Mouse (Mus musculus) midbrain, embryonic 14.5 days (tissue): ENCODE measurements around the gene Ntrk1. TPM values are rescaled to one million over a fixed set of nuclear protein-coding genes. Genes with fewer than 3 reads are reported as not detected.

ENCODE experiments used
- ATAC-seq: fragments of 200-750 bp; cut with Nextera tagmentation; 2 replicates; pipeline ENCODE4 v1.8.0; 2017; ENCODE audit warnings: moderate number of reproducible peaks, moderate library complexity; ENCODE audit not compliant: low FRiP score, low TSS enrichment
- DNase-seq: peaks from one replicate; pipeline ENCODE4 v3.0.0-alpha.2; 2015
- H3K27ac ChIP-seq: fragments of 300-500 bp; sonication (generic); replicated peaks from 2 replicates; pipeline ENCODE4 v1.5.1; 2014; ENCODE audit warnings: mild to moderate bottlenecking, low read depth, low read length, moderate library complexity
- H3K27me3 ChIP-seq: fragments of 300-500 bp; sonication (generic); 2 replicates; pipeline ENCODE4 v1.6.1; 2014; ENCODE audit warnings: low read length, control low read depth, mixed read lengths; ENCODE audit not compliant: control insufficient read depth, insufficient read depth
- H3K36me3 ChIP-seq: fragments of 300-500 bp; sonication (generic); 2 replicates; pipeline ENCODE4 v1.6.1; 2014; ENCODE audit warnings: low read length, control low read depth; ENCODE audit not compliant: control insufficient read depth, insufficient read depth
- H3K4me1 ChIP-seq: fragments of 300-500 bp; sonication (generic); 2 replicates; pipeline ENCODE4 v1.6.1; 2014; ENCODE audit warnings: mild to moderate bottlenecking, antibody characterized with exemption, low read length, control low read depth; ENCODE audit not compliant: control insufficient read depth, insufficient read depth
- H3K4me2 ChIP-seq: fragments of 300-500 bp; sonication (generic); 2 replicates; pipeline ENCODE4 v1.6.1; 2014; ENCODE audit warnings: mild to moderate bottlenecking, low read length, moderate library complexity
- H3K4me3 ChIP-seq: fragments of 300-500 bp; sonication (generic); replicated peaks from 2 replicates; pipeline ENCODE4 v1.5.1; 2014; ENCODE audit warnings: low read depth, low read length
- H3K9ac ChIP-seq: fragments of 300-500 bp; sonication (generic); replicated peaks from 2 replicates; pipeline ENCODE4 v1.6.1; 2014; ENCODE audit warnings: mild to moderate bottlenecking, low read length, moderate library complexity
- H3K9me3 ChIP-seq: fragments of 300-500 bp; sonication (generic); 2 replicates; pipeline ENCODE4 v1.6.1; 2016; ENCODE audit warnings: low read length, control low read depth, mixed read lengths; ENCODE audit not compliant: control insufficient read depth
- WGBS: fragments of 180-500 bp; shearing (Covaris S2); extraction: QIAGEN DNeasy Blood & Tissue Kit; methylation state at CpG from one replicate; pipeline ENCODE4 v1.1.7; 2014; 5-methylcytosine and 5-hydroxymethylcytosine counted together
- polyA plus RNA-seq: library from polyadenylated mRNA; unstranded; fragments of >200 nt; fragmentation: Nextera tagmentation; extraction: Ambion mirVana; gene quantifications from 2 replicates; pipeline ENCODE4 v1.2.1, GENCODE M21; 2014

Gene Ntrk1
- polyA plus RNA-seq, 1 experiment from 2014 or later, result 1.2 TPM

DNA sequence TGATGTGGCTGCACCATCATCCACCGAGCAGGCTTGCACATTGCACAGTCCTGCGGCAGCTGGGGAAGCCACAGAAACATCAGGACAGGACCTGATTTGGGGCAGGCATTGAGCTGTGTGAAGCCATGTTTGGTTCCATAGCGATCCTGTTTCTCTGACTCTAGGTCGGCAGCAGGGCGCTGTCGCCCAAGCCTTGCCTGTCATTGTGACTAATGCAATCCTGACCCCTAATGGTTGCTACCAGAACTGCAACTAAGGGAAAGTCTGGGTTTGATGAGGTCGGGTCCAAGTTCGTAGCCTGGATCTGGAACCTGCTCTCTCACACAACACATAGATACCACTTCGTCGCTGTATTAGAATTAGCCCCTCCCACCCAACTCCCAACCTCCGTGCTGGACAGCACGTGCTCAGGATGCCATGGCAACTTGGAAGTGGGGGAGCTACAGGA lies 21.7 kb upstream of the Ntrk1 start:
- ATAC-seq (no peak), DNase-seq (peak; percentile 92)
- H3K4me1 ChIP-seq, result no peaks in the 10 kb centered on the region
- H3K27ac ChIP-seq, result no peak overlapping the region
- no peak overlapping the region for H3K9ac ChIP-seq
- H3K9me3 ChIP-seq, result no peaks in the 10 kb centered on the region
- no peaks in the 10 kb centered on the region for H3K36me3 ChIP-seq
- 5% methylated on average over 12 of the region's 12 CpGs for WGBS
- H3K27me3 ChIP-seq, result no peaks in the 10 kb centered on the region
- H3K4me3 ChIP-seq, result no peak overlapping the region
- no peak overlapping the region for H3K4me2 ChIP-seq

DNA sequence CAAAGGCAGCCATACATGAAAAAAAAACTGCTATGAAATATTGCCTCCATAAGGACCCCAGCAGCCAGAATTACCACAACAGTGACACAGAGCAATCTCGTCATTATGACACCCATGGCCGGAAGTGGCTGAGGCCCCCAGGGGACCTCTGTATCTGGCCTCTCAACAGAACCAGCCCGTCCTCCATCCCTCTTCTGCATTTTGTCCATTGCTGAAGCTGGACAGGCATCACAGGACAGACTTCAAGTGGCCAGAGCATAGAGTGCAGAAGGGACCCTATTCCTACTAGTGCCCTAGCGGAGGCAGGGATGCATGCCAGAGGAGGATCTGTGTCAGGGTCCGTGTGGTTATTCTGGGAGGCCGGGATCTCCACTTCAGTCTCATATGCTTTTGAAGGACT lies 21.2 kb upstream of the Ntrk1 start:
- no peaks in the 10 kb centered on the region for H3K9me3 ChIP-seq
- H3K4me3 ChIP-seq, result no peak overlapping the region
- no peaks in the 10 kb centered on the region for H3K36me3 ChIP-seq
- no peak overlapping the region for H3K27ac ChIP-seq
- 63% methylated on average over 6 of the region's 6 CpGs for WGBS
- ATAC-seq, result no peak
- no peak overlapping the region for H3K4me2 ChIP-seq
- no peak for DNase-seq
- no peaks in the 10 kb centered on the region for H3K4me1 ChIP-seq
- 0 out of 2 replicates have a peak, but pooled peaks cover 3% of the 10 kb centered on the region for H3K27me3 ChIP-seq
- H3K9ac ChIP-seq, result no peak overlapping the region

DNA sequence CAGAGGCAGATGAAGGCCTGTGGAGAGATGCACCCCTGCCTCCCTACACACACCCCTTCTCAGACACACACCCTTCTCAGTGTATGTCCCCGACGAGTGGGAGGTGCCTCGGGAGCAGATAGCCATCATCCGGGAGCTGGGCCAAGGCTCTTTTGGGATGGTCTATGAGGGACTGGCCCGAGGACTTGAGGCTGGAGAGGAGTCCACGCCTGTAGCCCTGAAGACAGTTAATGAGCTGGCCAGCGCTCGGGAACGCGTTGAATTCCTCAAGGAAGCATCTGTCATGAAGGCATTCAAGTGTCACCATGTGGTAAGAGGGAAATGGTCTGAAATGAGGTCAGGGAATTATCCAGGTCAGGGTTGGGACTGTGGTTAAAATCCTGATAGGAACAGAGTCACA lies 17.9 kb upstream of the Ntrk1 start:
- H3K36me3 ChIP-seq, result no peaks in the 10 kb centered on the region
- no peak overlapping the region for H3K4me3 ChIP-seq
- H3K27ac ChIP-seq, result no peak overlapping the region
- H3K27me3 ChIP-seq, result peaks cover 34% of the 10 kb centered on the region
- H3K4me1 ChIP-seq, result no peaks in the 10 kb centered on the region
- ATAC-seq (no peak), DNase-seq (no peak)
- 69% methylated on average over 10 of the region's 10 CpGs for WGBS
- H3K9ac ChIP-seq, result no peak overlapping the region
- no peaks in the 10 kb centered on the region for H3K9me3 ChIP-seq
- no peak overlapping the region for H3K4me2 ChIP-seq

GRCm38 (mm10) chr3:87812413-87812812 lies 17.5 kb upstream of the Ntrk1 start:
- Histone ChIP-seq H3K4me3 (no peak overlapping the region), H3K4me1 (no peaks in the 10 kb centered on the region), H3K27ac (no peak overlapping the region), H3K27me3 (peaks cover 34% of the 10 kb centered on the region), H3K36me3 (no peaks in the 10 kb centered on the region), H3K4me2 (no peak overlapping the region), H3K9ac (no peak overlapping the region), H3K9me3 (no peaks in the 10 kb centered on the region)
- ATAC-seq, result no peak
- no peak for DNase-seq
- 88% methylated on average over 4 of the region's 4 CpGs for WGBS

DNA sequence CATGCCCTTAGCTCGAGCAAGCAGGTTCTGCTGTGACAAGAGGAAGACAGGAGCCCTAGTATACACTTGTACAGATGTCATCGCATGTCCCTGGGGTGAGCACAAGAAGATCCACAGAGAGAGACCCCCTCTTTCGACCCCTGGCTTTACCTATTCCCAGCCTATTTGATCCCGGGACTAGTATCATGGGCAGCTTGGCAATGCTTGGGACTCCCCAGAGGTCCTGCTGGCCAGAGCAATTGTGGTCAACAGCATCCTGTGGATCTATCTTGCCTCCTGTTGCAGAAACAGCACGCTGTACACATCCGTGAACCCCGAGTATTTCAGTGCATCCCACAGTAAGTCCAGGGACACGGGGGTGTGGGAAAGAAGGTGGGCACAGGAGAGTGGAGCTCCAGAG lies 16.3 kb upstream of the Ntrk1 start:
- Histone ChIP-seq H3K4me3 (no peak overlapping the region), H3K9me3 (no peaks in the 10 kb centered on the region), H3K27me3 (peaks cover 34% of the 10 kb centered on the region), H3K4me2 (no peak overlapping the region), H3K4me1 (no peaks in the 10 kb centered on the region), H3K27ac (no peak overlapping the region), H3K9ac (no peak overlapping the region), H3K36me3 (no peaks in the 10 kb centered on the region)
- WGBS, result 88% methylated on average over 8 of the region's 8 CpGs
- no peak for ATAC-seq
- DNase-seq, result no peak

GRCm38 (mm10) chr3:87809322-87809962 lies 14.5 kb upstream of the Ntrk1 start:
- no peaks in the 10 kb centered on the region for H3K36me3 ChIP-seq
- no peak overlapping the region for H3K9ac ChIP-seq
- H3K9me3 ChIP-seq, result no peaks in the 10 kb centered on the region
- no peaks in the 10 kb centered on the region for H3K4me1 ChIP-seq
- H3K4me3 ChIP-seq, result peak overlapping the region; percentile 8; the same call in 1 of the 2 replicates
- peaks cover 34% of the 10 kb centered on the region for H3K27me3 ChIP-seq
- peak overlapping the region; percentile 33 for H3K4me2 ChIP-seq
- no peak overlapping the region for H3K27ac ChIP-seq
- 5% methylated on average over 28 of the region's 28 CpGs for WGBS
- ATAC-seq (no peak), DNase-seq (no peak)

DNA sequence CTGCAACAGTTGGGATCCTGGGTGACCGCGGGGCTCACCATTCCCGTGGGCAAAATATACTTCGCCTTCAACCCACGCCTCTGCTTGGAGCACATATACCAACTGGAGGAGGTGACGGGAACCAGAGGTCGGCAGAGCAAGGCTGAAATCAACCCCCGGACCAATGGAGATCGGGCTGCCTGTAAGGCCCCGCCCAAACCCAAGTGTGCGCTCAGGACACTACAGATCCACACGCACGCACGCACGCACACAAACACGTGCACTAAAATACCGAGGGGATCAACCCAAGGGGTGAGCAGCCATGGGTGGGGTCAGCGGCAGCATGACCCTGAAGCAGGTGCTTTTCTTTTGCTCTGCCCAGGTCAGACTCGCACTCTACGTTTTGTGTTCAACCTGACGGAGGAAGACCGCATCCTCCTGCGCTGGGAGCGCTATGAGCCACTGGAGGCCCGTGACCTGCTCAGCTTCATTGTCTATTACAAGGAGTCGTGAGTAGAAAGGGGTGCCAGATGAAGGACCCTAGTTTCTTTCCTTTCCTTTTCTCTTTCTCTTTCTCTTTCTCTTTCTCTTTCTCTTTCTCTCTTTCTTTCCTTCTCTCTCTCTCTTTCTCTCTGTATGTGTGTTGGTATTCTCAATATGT lies 9.2 kb upstream of the Ntrk1 start:
- 3% methylated on average over 26 of the region's 26 CpGs for WGBS
- DNase-seq, result no peak
- ATAC-seq, result no peak
- Histone ChIP-seq H3K27me3 (peaks cover 23% of the 10 kb centered on the region), H3K4me1 (peaks cover 5% of the 10 kb centered on the region; the same call in 1 of the 2 replicates), H3K27ac (no peak overlapping the region), H3K4me2 (peak overlapping the region; percentile 43), H3K36me3 (no peaks in the 10 kb centered on the region), H3K9ac (no peak overlapping the region), H3K9me3 (no peaks in the 10 kb centered on the region), H3K4me3 (peak overlapping the region; percentile 21)

DNA sequence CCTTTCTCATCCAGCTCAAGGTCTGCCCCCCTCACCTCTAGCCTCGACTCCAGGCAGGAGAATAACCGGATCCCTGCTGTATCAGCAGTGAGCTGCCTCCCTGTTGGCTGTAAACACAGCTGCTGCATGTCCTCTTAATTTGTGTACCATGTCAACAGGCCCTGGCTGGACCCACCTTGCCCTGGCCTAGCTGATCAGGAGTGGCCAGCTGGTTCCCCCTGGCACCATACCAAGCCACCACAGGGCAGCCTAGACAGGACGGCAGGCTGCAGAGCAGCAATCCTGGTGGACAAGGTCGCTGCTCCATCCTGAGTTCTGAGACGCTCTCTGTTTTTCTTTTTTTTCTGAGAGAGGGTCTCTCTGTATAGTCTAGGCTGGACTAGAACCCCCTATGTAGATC lies 6.7 kb upstream of the Ntrk1 start:
- DNase-seq (no peak), ATAC-seq (no peak)
- no peak overlapping the region for H3K9ac ChIP-seq
- H3K4me3 ChIP-seq, result no peak overlapping the region
- H3K9me3 ChIP-seq, result no peaks in the 10 kb centered on the region
- WGBS, result 62% methylated on average over 5 of the region's 5 CpGs
- H3K27me3 ChIP-seq, result peaks cover 31% of the 10 kb centered on the region
- no peaks in the 10 kb centered on the region for H3K36me3 ChIP-seq
- no peak overlapping the region for H3K4me2 ChIP-seq
- peaks cover 9% of the 10 kb centered on the region for H3K4me1 ChIP-seq
- H3K27ac ChIP-seq, result no peak overlapping the region
